Mouse (Mus musculus) gastrocnemius, postnatal 36 days (tissue): ENCODE results near the gene Rhobtb1. TPM values are rescaled to one million over a fixed set of nuclear protein-coding genes. Genes with fewer than 3 reads are reported as not detected.

Source experiments
- DNase-seq, 2 experiments: peaks; one replicate each; pipeline ENCODE4 v3.0.0; 2022
- intact Hi-C: fragments of 180-260 bp; cut with DNase I; formaldehyde crosslinking; loops from one replicate; pipeline ENCODE4 v1.15.1; 2025
- long read RNA-seq, 2 experiments: library from polyadenylated mRNA; stranded (forward); transcript quantifications; one replicate each; pipeline ENCODE4 v2.0.0; 2021
- total RNA-seq, 2 experiments: library from RNA; stranded (reverse); gene quantifications; 2 replicates each; pipeline ENCODE4 v1.2.3; 2021

Gene Rhobtb1
- 10 to 100 TPM; 17.3 to 21.7 TPM for total RNA-seq
- long read RNA-seq, experiment 1, partial matches to known transcripts: 1 of 16 reads
- long read RNA-seq, experiment 1, other reads (novel, unspliced or antisense): 15 of 16 reads
- long read RNA-seq, experiment 2, full-length matches to known transcripts: 4 of 31 reads
- long read RNA-seq, experiment 2, partial matches to known transcripts: 3 of 31 reads
- long read RNA-seq, experiment 2, other reads (novel, unspliced or antisense): 24 of 31 reads

DNA sequence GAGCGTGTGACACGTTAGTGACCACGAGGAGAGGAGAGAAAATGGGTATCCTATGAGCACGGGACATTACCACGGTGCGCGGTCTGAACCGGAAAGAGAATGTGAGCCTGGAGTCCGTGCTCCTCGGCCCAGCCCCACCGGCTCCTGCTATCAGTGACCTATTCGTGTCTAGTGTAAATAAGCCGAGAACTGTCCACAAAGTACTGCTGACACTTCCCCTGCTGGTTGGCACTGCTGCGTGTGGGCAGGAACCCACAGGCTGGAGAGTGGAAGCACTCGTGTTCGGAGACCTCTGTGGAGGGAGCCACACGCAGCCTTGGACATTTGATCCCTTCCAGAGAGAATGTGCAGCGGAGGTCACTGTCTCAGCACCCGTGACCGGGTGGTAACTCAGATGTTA lies at the start of gene Rhobtb1:
Gene Rhobtb1 (plus strand): TSS at position 390 of the 400 bp plus-strand sequence.
- no peak for DNase-seq
- intact Hi-C loops: no loop called here

DNA sequence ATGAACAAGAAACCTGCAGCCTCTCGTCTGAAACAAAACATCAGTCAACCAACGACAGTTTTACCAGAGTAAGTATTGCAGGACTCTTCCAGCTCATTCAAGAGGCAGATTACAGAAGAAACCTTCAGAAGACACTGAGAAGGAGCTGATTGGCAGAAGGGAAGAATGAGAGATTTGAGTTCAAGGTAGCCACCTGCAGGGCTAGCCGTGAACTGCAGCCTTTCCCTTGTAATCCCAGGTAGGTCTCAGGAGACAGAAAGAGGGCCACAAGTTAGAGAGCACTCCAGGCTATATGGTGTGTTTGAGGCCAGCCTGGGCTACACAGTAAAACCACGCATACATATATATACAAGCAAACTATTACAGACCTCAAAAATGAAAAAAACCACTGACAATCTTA lies 49.2 kb upstream of the Rhobtb1 start:
- DNase-seq: no peak
- intact Hi-C loops: no loop called here

DNA sequence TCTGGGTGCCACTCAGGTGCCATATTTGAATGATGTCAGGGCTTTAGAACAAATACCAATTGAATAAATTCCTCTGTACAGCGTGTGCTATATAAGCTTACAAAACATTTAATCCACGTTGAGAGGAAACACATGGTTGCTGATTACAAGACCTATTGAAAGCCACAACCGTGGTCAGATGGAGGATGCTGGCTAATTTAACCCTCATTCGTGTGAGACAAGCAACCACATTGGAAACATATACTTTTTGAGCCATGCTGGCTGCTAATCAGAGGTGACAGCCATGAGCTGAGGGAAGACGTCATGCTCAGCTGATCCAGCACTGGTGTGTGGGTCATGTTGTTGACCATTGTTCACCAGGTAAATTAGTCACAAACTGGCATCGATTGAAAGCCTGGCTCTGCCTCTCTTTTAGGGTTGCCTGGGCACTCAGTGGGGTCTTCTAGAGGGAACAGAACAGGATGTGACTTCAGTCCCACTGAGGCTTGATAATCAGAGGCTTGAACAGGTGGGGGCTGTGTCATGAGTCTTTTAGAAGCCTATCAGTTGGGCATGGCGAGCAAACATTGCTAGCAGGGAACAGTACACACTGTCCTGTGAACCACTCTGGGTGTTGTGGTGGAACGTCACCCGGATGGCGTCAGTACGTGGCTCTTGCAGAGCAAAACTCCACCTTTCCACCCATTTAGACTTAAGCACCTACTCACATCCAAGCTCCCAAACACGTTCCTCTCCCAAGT lies 46.9 kb upstream of the Rhobtb1 start:
- intact Hi-C loops: no loop called here

DNA sequence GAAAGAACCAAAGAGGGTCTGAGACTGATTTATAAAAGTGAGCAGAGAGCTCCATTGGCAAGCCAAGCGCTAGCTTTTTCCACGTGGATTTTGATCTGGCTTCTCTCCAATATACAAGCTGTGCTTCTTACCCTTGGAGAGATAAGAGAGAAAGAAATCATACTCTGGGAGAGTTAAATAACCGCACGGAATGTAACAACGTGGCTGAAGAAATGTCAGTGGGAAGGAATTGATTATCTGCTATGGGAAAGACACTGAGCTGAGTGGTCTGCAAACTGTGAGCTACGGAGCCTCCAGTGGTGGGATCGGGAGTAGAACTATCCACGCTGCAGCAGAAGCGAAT lies 46.4 kb upstream of the Rhobtb1 start:
- intact Hi-C loops: no loop called here
- no peak for DNase-seq

More for the DNA sequence above, 46.9 kb upstream of the Rhobtb1 start:
- no peak for DNase-seq

DNA sequence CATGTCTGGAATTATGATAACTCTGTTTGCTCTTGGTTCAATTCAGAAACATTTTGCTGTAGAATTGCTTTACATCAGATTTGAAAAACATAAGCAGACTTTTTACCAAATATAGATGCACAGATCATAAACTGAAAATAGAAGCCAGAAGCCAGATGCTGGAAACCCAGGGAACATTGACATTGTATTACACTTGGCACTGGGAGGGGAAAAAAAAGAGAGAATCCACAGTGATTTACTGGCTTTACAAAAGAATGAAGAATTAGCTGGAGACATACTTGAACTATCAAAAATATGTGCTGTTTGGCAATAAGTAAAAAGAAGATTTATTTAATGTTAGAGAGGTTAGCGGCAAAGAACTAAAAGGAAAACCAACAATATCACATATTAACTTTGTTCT lies 44.4 kb upstream of the Rhobtb1 start:
- intact Hi-C loops: no loop called here
- no peak for DNase-seq

DNA sequence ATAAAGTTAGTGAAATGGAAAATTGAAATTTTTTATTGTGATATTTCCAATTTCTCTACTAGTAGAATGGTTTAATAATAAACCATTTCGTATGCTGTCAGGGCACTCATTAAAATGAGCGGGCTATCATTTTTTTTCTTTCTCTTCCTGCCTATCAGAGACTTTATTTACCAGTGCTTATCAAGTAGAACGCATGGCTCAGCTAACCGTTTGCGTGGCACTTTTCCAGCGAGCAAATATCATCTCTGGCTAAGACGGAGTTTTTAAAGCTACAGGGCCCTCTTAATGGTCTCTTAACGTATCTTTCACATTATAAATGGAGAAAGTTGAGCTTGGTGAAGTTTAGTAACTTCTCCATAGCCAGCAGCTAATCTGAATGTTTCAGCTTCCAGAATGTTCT lies 44.0 kb upstream of the Rhobtb1 start:
- DNase-seq: no peak
- intact Hi-C loops: no loop called here

DNA sequence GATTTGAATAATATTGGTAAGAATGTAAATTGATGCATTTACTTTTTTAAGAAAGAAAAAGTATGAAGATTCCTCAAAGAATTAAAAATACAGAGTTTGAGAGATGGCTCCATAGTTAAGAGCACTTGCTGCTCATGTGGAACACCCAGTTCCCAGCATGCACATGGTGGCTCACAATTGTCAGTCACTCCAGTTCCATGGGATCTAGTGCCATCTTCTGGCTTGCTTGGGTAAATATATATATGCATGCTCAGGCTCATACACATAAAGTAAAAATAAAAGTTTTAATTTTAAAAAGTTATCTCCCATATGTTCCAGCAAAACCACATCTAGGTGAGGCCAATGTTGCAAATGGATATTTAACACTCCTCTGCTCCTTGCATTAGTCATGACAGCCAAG lies 36.9 kb upstream of the Rhobtb1 start:
- intact Hi-C loops: no loop called here
- no peak for DNase-seq

DNA sequence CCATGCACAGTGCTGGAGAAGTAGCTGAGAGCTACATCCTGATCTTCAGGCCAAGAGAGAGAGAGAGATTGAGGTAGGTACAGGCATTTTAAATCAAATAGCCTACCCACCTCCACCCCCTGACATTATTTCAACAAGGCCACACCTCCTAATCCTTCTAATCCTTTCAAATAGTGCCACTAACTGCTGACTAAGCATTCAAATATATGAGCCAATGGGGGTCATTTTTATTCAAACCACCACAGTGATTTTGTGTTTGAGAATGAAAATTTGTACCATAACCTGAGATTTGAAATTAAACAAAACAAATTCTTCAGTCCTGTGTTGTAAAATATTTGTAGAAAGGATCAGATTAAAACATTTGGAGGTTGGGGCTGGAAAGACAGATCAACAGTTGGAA lies 33.2 kb upstream of the Rhobtb1 start:
- intact Hi-C loops: loop anchor here (5.0 kb wide), 1 partner anchor 216 kb away; no protein-coding TSS in a partner anchor
- DNase-seq: no peak

DNA sequence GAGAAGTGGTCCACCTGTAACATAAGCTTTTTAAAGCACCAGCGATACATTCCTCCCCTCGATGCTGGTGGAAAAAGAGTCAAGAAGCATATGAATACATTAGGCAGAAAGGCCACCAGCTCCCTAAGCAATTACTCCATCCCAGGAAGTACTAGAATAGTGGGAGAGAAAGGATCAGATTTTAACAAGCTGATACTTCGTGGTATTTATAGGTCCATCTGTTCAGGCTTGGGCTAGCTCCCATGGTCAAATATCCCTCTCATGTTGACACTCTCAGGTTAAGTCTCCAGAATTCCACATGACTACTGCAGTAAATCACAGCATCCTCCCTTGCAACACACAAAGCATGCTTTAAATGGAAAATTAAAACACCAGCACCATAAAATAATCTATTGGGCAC lies 32.3 kb upstream of the Rhobtb1 start:
- no peak for DNase-seq
- intact Hi-C loops: loop anchor here (5.0 kb wide), 1 partner anchor 217 kb away; no protein-coding TSS in a partner anchor

DNA sequence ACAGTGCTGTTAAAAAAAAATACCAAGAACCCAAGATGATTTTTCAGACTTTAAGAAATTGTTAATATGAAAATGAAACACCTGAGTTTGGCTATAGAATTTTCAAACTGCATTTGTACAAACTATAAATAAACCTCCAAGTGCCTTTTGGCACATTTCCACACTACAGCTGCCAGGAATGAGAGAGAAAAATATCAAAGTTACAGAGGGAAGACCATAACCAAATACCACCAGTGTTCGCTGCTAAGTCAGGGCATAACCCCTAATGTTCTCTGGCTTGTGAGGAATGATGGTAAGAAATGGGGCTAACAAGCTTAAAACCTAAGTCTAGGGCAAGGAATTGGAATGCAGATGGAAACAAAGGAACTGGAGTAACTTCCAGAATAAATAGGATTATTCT lies 31.8 kb upstream of the Rhobtb1 start:
- intact Hi-C loops: loop anchor here (5.0 kb wide), 1 partner anchor 217 kb away; no protein-coding TSS in a partner anchor
- DNase-seq: no peak

DNA sequence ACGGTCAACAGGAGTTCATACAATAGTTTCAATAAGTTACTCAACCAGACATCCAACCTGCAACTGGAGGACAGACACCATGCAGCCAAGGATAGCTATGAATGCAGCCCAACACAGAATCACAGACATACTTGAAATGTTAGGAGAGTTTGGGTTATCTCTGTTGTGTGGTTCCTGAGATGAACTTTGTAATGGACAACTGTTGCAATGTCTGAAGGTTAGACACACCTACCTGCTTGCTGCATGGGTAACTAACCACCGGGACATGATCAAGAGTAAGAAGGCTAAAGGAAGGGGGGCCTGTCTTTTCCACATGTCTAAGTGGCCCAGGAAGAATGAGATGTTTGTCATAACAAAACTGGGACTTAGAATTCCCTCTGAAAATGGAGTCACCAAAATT lies 24.7 kb upstream of the Rhobtb1 start:
- intact Hi-C loops: no loop called here
- no peak for DNase-seq

DNA sequence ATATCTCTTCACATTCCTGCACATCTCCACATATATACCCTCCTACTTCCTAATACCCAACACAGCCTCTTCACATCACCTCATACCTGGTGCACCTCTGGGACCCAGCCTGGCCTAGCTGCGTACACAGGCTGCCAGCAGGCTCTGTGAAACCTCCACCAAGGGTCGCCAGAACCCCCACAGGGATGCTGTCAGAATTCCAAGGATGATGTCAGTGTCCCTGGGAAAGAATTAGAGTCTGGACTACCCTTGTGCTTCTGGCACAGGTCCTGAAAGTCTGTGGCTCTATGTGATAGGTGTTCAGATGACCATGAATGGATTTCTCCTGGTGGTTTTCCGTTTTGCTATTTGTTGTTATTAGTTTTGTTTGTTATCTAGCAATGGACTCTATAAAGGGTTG lies 22.7 kb upstream of the Rhobtb1 start:
- no peak for DNase-seq
- intact Hi-C loops: no loop called here

DNA sequence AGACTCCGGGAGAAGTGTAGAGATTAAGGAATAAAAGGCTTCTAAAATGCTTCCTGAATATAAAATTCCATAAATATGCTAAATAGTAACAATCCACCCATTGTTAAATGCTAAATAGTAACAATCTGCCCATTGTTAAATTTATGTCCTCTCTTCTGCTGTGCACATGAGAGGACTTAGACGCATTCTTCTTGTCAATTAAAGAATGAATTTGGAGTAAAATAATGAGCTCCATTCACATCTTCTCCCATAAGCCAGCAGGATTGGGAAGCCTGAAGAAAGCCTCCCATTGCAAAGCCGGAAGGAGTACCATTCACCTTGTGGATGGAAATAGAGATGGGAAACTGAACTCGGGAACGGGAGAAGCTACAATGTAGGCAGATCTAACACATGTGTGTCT lies 20.6 kb upstream of the Rhobtb1 start:
- no peak for DNase-seq
- intact Hi-C loops: no loop called here

DNA sequence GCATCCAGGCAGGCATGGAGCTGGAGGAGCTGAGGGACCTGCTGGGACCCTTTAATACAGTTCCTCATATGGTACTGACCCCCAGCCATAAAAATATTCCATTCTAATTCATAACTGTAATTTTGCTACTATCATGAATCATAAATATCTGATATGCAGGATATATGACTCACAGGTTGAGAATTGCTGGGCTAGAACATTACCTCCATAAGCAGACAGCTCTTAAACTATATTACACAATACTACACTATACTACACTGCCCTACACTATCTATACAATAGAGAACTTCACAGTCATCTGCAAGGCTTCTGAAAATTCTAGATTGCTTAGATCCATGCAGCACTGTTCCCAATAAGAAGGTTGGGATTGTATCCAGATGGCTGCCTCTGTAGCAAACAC lies 16.9 kb upstream of the Rhobtb1 start:
- DNase-seq: no peak
- intact Hi-C loops: no loop called here

DNA sequence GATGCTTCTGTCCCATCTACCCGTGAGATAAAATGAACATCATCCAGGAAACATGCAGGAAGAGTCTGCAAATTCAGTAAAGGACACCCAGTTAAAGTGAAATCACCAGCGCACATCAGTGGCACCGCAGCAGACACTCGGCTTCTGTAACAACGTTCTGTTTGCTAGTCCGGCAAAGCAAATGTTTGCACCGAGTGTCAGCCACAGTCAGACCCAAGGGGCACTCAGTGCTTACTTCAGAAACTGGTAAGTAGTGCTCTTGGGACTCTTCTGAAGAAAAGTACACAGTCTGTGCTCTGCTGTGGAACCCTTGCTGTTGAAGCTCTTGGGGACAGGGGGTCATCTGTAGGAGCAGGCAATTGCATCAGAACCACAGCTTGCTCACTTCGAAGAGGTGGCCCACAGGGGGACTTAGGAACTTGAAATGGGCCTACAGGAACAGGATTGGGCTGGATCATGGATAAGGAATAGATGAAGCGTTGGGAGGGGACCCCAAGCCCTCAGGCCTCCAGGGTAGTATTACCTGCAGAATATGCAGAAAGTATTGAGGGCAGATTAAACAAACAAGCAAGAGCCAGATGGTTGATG lies 14.9 kb upstream of the Rhobtb1 start:
- no peak for DNase-seq
- intact Hi-C loops: no loop called here

DNA sequence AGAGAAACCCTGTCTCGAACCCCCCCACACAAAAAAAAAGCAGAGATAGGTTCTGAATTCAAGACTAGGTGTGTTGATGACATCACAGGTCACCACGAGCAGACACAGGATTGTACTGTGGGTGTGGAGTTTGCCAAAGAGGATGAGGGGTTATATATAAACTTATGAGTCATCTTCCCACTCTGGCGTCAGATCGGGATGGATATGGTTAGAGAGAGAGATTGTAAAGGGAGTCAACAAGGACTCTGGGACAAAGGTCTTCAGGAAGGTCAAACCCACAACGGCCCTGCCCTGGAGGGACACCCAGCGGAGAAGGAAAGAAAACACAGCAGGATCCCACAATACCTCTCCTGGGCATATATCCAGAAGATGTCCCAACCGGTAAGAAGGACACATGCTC lies 2.0 kb upstream of the Rhobtb1 start:
- no peak for DNase-seq
- intact Hi-C loops: no loop called here

DNA sequence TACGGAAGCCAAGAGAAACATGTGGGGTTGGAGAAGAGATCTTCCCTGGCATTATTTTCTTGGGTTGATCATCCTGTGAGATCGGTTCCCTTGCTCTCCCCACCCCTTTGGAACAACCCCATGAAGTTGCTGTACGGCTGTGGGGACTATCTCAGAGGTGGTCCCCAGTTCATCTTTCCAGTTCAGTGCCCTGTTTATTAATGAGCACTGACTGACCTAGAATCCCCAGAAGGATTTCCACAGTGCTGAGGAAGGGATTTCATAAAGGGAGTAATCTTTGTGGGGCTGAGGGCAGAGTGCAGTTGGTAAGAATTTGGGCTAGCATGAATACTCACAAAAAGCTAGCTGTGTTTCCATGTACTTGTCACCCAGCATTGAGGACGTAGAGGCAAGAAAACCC lies 1.7 kb downstream of the Rhobtb1 start:
- intact Hi-C loops: no loop called here
- DNase-seq: no peak

DNA sequence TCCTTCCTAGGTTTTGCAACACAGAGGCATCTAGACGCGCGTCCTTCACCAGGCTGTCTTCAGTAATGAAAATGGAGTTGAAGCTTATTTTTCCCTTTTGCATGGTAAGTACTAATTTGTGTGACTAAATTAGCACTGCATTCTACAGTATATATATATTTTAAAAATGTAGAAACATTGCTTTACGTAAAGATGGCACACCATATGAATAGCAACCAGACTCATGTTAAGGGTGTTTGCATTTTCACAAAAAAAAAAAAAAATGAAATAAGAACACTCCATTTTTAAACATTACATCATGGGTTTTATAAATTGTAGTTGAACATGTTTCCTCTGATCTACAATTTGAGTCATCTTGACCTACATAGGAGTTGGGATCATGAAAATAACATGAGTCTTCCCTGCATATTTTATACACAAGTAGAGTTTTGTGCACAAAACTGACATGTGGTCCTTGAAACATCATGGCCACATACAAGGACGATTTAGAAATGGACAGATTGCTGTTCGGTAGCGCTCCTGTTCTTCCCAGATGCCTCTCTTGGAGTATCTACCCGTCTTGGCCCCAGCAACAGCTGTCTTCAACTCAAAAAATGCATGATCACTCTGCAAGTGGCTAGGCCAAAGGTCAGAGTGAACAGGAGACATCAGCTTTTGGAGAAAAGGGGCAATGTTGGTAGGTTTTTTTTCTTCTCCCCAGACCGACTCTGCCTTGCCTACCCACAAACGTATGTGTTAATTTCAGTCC lies 4.4 kb downstream of the Rhobtb1 start:
- no peak for DNase-seq
- intact Hi-C loops: no loop called here

DNA sequence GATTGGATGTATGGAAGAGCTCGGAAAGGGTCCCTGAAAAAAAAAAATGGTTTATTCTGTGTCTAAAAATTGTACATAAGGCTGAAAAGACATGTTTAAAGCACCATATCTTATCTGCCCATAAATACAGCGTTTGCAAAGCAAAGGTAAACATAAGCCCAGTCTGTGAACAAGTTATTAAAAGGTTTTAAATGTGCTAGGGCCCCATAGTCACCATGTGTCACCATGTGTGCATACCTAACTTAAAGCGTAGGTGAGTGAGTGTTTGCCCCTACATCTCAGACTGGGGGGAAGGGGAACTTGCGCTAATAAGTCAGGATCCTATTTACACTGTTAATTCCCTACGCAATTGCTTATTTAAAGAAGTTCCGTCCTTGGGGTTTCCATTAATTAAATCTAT lies 5.2 kb downstream of the Rhobtb1 start:
- no peak for DNase-seq
- intact Hi-C loops: no loop called here

DNA sequence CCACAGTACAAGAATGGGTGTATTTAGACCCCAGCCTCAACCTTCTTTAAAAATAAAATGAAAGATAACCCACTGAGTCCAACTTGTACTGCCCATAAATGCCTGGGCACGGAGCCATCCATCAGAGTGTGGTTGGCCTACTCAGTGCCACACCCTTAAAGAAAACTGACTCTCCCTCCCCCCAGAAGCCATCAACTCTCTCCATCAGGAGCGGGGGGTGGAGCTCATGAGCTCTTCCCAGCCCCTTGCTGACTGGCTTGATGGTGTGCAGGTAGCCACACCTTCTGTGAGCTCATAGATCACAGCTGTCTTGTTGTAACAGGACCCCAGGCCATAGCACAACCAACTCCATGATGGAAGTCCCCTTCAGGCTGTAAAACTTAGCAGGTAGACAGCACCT lies 6.2 kb downstream of the Rhobtb1 start:
- intact Hi-C loops: no loop called here
- no peak for DNase-seq

DNA sequence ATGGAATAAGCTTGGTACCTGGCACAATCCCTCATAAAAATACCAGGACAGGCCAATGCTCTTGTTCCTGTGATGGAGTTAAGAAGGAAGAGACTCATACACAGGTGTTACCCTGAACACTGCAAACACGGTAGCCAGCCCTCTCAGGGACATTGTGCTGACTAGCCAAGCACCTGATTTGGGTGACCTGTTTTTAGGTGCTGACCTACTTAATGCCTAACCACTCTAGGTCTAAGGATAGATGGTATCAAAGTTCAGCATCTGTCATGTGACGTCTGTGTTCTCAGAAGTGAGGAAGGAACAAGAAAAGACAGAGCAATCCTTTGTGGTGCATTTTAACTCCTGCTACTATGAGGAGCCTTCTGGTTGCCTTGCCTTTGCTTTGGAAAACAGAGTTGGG lies 9.6 kb downstream of the Rhobtb1 start:
- no peak for DNase-seq
- intact Hi-C loops: no loop called here
